Mouse (Mus musculus): ENCODE results near the gene Gnaq. TPM values are rescaled to one million over a fixed set of nuclear protein-coding genes. Genes with fewer than 3 reads are reported as not detected.

The Gnaq gene
- total RNA-seq, 2 experiments from 2014 or later, result 2.0 to 7.1 TPM

DNA sequence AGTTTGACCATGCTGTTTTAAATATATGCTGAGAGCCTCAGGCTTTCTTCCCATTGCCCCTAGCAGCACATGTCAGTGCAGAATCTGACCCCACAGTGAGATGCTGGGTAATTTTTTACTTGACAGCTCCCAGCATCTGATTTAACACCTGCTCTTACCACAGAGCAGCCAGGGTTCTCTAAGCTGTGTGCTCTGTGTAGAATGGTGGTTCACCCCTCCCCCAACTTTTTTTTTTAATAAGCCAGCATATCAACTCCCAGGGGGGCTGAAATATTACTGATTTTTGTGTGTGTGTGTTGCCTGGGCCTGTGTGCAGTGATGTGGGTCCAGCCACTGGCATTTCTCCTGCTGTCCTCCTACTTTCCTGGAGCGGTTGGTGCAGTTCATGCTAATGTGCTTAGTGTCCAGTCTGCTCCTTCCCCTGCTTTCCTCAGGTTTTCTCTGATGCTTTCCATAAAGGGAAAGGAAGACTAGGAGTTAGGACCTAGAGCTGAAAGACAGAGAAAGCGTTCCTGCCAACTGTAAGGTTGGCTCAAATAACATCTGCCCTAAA, 159.5 kb downstream of the Gnaq start:
- ATAC-seq (replicated peaks; ENCODE audit: low FRiP score, poor library complexity, severe bottlenecking), result no peak

DNA sequence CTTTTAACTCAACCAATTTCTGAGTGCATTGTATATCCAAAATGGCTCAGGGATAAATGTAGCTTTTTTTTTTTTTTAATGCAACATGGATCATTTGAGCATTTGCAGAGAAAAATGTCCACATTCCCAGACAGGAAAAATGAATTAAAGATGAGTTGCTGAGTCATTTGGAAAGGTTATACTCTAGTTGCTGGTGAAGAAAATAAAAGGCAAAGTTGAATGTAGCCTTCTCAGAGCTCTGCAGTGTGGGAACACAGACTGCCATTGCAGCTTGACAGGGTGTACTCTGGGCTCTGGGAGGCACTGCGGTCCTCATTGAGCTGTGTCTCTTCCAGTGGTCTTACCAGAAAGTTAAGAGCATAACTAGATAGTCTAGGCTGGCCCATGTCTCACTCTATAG, 160.3 kb downstream of the Gnaq start:
- ATAC-seq (replicated peaks; ENCODE audit: low FRiP score, poor library complexity, severe bottlenecking), result no peak

DNA sequence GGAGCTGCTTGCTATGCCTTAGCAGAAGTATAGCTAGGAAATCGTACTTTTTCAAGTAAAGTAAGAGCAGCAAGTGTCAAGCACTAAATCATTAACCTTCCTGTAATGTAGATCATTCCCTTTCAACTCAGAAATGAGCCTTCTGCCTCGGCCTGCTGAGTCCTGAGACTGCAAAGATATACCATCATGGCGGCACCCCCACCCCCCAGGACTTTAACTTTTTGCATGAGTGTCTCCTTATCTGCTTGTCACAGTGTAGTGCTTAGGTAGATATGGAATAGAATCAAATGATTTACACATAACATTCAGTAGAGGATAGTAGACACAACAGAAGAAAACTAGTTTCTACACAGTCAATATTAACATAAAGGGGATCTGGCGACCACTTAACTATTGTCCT, 167.8 kb downstream of the Gnaq start:
- ATAC-seq (replicated peaks; ENCODE audit: low FRiP score, poor library complexity, severe bottlenecking), result no peak

DNA sequence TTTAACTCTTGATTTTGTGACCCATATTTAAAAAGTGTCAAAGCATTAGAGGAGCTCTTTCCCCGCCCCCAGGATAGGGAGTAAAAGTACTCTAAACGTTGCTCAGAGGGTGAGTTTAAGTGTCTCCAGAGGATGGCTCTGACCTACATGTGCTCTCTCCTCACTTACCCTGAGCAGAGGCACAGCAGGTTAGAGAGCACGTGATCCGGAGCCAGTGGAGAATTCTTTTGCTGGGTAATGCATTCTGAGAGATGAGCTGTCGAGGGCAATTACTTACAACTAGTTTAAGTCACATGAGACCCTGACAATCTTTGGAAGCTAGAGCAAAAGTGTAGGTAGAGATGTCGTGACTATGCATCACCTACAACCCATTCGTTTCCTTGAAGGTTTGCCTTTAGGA, 168.7 kb downstream of the Gnaq start:
- ATAC-seq (replicated peaks; ENCODE audit: low FRiP score, poor library complexity, severe bottlenecking), result no peak

DNA sequence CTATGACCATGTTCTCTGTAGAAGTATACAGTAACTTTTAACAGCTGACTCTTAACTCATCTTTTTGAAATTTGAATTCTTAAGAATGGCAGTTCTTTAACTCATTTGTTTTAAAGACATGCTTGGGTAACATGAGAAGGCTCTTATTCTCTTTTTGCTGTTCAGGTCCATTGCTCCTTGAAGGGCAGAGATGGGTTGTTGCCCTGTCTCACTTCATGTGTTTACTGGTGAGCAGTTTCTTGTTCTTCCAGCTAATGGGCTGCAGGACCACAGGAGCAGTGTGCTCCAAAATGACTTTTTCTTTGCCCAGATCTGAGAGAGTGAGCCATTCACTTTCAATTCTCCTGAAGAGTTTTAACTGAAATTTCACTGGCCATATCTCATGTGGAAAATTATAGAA, 176.4 kb downstream of the Gnaq start:
- ATAC-seq (replicated peaks; ENCODE audit: low FRiP score, poor library complexity, severe bottlenecking), result no peak

DNA sequence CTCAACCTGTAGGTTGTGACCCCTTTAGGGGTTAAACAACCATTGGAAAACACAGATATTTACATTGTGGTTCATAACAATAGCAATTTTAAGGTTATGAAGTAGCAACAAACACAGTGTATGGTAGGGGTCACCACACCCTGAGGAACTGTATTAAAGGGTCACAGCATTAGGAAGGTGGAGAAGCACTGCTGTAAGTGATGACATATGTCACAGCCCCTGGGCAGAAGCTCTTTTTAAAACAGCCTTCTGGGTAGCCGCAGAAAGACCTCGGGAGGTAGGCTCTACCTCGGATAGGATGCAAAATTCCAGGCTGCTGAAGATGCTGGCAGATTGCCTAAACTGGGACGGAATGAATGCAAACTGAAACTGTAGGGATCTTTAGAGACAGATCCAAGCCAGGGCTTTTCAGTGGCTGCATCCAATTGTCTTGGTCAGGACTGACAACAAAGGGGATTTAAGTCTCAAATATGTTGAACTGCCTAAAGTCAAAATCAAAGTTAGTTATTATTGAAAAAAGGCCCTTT, 181.7 kb downstream of the Gnaq start:
- no peak for ATAC-seq (replicated peaks; ENCODE audit: low FRiP score, poor library complexity, severe bottlenecking)

DNA sequence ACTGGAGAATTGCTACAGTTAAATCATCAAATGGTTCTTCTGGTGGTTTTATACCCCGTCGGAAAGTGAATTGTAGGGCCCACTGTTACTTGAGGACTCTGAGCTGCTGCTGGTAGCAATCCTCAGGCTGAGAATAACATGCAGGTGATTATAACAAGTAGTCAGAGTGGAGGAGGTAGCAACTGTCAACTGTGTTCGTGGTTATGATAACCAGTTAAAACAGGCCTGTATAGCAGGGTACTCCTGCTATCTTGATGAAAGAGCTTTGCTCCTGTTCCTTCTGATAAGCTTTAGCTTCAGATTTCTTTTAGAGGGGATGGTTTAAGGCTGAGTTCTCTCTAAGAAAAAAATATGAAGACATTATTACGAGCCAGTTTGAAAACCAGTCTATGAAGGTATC, 182.9 kb downstream of the Gnaq start:
- ATAC-seq (replicated peaks; ENCODE audit: low FRiP score, poor library complexity, severe bottlenecking), result no peak

DNA sequence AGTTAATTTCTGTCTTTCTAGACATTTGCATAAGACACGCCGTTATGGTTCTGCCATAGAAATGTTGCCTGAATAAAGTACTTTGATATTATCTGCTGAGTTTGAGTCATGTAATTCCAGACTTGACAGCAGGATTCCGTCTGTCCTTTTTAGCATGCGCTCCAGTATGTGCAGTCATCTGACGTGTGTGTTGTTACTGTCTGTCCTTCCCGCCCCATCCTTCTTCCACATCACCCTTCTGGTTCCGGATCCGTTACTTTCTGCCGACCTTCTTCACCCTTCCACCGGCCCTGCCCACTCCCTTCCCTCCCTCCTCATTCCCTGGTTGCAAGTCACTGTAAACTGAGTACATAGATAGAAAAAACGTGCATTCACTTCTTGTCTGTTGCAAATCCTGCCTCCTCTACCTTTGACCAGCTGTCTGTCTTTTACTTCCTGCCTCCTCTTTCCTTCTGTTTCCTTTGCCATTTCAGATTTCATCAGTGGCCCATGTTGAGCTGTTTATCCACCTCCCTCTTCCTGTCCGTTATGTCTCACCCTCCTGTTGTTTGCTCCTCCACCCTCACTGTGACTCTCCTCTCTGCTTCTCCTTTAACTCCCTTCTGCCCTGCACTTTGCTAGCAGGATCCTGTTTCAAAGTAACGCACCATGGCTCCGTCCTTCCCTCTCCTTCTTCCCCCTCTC, 185.6 kb downstream of the Gnaq start:
- ATAC-seq (replicated peaks; ENCODE audit: low FRiP score, poor library complexity, severe bottlenecking), result no peak

DNA sequence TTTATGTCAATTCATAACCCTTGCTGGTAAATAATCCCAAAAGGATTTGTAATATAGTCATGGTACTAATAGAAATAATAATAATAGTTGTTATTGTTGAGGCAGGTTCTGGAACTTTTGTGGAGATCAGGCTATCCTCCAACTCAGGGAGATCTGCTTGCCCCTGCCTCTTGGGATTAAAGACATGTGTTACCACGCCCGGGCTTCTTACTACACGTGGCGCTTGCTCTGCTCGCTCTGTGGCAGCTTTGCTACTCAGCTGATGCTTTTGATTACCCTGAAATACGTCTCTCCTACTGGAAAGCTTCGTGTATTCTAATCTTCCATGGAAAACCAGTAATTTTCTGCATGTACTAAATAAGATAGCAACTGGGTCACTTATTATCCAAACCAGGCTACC, 187.4 kb downstream of the Gnaq start:
- no peak for ATAC-seq (replicated peaks; ENCODE audit: low FRiP score, poor library complexity, severe bottlenecking)

DNA sequence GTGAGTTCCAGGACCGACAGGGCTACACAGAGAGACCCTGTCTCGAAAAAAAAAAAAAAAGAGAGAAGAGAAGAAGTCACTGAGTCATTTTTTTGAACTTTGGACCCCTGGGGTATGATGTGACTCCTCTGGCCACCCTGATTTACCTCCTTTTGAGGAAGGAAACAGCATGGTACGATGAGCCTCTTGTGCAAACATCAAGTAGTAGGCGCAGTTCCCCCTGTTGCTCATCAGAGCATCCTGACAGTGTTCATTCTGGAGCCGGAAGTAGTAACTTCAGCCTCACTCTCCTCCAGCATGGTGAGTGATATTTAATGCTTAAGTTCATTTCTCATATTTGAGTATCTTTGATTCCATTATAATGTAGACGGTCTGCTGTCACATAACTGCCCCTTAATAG, 190.4 kb downstream of the Gnaq start:
- ATAC-seq (replicated peaks; ENCODE audit: low FRiP score, poor library complexity, severe bottlenecking), result no peak

DNA sequence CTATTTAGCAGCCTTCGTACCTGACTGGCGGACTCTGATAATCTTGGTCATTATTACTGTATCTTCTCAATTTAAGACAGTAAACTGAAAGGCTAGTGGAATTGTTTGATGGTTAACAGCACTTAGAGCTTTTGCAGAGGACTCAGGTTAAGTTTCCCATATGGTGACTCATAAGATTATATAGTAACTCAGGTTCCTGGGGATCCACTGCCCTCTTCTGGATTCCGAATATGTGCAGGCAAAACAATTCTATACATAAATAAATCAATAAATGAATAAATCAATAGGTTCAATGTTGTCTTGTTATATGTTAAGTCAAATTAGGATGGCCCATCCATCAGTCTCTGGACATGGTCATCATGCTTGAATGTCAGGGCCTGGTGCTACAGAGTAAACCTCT, 191.6 kb downstream of the Gnaq start:
- no peak for ATAC-seq (replicated peaks; ENCODE audit: low FRiP score, poor library complexity, severe bottlenecking)

DNA sequence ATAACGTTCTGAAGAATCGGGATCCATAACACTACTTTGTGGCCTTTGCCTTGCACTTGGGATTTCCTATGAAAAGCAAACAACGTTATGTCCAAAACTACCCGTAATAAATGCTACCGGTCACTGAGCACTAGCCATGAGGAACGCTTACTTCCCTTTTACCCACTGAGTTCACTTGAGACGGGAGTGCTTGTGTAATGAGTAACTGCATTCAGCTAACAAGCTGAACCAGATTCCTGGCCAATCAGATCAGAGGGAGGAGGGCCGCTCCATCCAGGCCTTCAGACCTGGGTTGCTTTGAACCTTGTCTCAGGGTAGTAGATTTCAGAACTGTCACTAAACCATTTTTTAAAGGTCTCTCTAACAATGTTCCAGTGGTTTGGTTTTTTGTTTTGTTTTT, 193.3 kb downstream of the Gnaq start:
- no peak for ATAC-seq (replicated peaks; ENCODE audit: low FRiP score, poor library complexity, severe bottlenecking)

DNA sequence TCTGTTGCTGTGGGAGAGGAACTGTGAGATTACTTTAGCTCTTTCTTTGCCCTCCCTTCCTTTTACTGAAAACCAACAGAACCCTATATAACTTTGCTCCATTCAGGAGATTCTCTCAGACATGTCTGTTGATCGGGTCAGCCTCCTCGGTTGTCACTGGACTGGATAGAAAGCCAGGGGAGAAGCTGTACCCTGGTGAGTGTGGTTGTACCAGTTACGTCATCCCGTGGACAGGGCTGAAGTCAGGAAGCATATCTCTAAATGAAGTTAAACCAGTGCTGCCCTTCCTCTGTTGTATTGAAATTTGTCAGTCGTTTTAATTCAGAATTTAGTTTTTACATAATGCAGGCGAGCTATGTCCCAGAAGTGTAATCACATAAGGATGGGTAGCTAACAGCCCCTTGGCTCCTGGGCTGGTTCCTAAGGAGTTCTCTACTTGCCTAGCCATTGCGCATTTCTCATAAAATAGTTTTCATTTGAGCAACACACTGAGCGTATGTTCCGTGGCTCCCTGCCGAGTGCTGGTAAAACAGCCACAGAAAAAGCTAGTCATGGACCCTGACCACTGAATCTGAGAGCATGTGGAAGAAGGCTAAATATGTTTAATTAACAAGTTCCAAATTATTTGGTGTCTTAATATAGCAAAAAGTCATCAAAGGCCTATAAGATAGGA, 194.9 kb downstream of the Gnaq start:
- ATAC-seq (replicated peaks; ENCODE audit: low FRiP score, poor library complexity, severe bottlenecking), result no peak

DNA sequence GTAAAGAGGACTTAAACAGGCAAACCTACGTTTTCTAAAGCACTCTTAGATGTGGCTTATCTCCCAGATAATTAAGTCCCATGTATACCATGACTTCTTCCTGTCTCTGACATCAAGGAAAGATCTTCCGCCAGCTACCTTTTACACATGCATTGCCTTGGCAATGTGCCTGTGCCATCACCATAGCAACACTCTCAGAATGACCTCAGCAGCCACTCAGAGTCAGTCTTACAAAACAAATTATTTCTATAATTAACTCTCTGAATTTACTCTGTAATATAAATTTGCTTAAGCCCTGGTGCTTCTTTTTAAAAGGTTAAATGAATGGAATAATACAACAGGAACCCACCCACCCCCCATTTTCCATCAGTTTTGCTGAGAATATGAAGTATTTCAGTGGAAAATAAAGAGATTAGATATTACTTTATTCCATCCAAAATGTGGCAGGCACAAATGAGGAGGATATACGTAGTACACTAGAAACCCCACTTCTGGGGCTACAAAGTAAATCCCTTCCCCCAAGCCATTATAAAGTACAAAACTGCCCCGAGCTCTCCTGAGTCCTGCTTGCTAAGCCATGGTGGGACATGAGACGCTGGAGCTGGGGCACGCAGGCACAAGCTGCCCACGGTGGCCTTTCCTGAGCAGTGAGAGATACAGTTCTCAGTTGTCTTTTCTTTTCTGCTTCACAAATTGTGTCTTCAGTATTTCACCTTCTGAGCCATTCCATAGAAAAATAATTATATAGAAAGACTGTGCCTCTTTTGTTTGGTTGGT, 195.6 kb downstream of the Gnaq start:
- no peak for ATAC-seq (replicated peaks; ENCODE audit: low FRiP score, poor library complexity, severe bottlenecking)

DNA sequence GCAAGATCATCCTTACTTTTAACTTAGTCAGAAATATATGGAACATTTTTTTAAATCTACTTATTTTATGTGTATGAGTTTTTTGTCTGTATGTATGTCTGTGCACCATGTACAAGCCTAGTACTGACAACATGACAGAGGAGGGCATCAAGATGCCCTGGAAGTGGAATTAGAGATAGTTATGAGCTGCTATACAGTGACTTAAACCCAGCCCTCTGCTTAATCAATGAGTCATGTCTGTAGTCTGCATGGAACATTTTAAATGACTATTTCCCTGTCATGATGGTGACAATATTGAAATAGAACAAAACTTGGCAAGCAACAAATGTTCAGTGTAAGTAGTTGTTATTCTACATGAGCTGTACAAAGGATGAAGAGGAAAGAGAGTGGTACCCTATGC, 196.4 kb downstream of the Gnaq start:
- ATAC-seq (replicated peaks; ENCODE audit: low FRiP score, poor library complexity, severe bottlenecking), result no peak

DNA sequence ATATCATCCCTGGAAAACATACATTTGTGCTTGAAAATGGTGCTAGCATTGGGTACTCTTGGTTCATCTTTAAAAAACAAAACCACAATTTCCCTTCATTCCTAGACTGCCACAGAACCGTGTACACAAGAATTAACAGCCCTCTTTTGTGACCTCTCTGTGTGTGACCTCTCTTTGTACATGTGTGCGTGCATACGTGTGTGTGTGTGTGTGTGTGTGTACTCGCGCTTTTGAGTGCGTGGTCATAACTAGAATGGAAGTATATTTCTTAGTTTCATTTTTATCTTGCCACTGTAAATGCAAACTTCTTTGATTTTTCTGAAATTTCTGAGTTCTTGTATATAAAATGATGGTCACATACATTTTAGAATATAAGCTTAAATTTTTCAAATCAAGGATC, 197.0 kb downstream of the Gnaq start:
- ATAC-seq (replicated peaks; ENCODE audit: low FRiP score, poor library complexity, severe bottlenecking), result no peak

DNA sequence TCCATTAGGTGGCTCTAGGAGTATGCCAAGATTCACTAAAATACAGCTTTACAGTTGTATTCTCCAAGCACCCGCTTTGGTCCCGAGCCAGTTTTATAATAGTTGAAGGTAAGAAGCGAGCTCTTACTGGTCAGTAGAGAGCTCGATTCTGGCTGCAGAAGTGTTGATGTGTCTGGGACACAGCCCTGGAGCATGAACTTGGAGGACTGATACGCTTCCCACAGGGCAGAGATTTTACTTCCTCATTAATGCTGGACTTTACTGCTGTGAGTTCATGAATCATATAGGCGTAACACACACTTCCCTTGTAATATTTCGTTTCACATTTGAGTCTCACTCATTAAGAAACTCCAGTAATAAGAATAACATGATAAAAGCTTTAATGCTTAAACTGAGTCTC, 197.5 kb downstream of the Gnaq start:
- ATAC-seq (replicated peaks; ENCODE audit: low FRiP score, poor library complexity, severe bottlenecking), result no peak

DNA sequence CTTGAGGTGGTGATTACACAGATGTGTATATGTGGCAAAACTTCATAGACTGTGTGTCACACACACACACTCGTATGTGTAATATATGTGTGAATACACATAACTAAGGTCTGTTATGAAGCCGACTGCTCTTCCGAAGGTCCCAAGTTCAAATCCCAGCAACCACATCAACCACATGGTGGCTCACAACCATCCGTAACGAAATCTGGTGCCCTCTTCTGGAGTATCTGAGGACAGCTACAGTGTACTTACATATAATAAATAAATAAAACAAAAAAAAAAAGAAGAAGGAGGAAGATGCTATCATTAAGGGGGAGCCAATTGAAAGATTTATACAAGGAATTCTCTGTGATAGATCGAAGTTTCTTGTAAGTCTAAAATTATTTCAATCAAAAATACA, 198.4 kb downstream of the Gnaq start:
- ATAC-seq (replicated peaks; ENCODE audit: low FRiP score, poor library complexity, severe bottlenecking), result no peak

DNA sequence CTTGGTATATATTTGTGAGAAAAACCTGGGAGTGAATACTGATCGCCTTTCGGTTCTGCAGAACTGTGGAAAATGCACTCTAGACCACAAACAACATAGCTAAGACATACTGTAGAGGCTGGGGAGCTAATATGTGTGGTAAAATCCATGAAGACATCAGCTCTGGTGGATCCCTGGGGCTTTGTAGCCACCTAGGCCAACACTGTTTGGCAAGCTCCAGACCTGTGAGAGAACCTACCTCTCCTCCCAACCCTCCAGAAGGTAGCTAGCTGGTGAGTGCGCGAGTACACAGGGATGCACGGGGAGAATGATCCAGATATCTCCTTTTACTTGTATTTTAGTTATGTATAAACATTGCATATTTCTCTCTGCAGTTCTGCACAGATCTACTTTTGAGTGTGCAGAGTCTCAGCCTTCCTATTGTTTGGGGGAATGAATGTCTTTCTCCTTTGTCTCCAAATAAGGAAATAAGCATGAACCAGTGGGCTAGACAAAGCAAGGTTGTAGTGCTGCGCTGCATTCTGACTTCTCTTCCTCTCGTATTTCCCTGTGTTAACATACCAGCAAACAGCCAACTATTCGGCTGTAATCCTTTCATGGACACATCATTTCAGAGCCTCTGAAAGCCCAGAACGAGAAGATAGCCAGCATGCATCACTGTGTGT, 205.4 kb downstream of the Gnaq start:
- no peak for ATAC-seq (replicated peaks; ENCODE audit: low FRiP score, poor library complexity, severe bottlenecking)

DNA sequence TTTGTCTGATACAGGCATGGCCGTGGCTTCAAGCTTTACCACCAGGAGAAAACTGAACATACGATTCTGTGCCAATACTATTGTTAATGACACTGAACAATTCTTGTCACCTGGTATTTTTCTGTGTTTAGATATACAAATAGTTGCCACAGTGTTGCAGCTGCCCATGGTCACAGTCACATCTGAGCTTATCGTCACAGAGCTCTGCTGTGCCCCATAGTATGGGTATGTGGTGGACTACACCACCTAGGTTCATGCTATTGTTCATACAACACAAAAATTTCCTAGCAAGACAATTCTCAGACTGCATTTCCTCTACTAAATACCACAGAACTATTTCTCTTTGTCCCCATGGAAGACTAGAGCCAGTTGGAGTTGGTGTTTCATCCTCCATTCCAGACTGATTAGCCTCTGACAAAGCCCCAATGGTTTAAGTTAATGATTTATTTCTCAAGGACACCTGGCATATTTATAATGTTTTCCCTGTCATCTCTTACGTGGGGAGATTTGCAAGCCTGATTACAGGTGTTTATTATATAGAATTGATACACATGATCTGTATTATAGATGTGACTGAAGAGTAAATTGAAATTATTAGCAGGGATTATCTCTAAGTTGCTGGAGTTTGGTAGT, 207.4 kb downstream of the Gnaq start:
- no peak for ATAC-seq (replicated peaks; ENCODE audit: low FRiP score, poor library complexity, severe bottlenecking)
